Mouse (Mus musculus) forebrain, embryonic 13.5 days (tissue): ENCODE measurements at regions not wholly inside any gene's neighbourhood (a gene's known extent, or its start where the extent isn't known, plus 50 kb on each side); places are given as distances from the start of the nearest gene placed in this dataset.

Experiments used
- ATAC-seq: fragments of 200-750 bp; cut with Nextera tagmentation; 2 replicates; pipeline ENCODE4 v1.8.0; 2017
- H3K27ac ChIP-seq: fragments of 300-500 bp; sonication (generic); 2 replicates; pipeline ENCODE4 v1.5.1; 2015; ENCODE audit warnings: inconsistent platforms, mild to moderate bottlenecking, moderate library complexity
- H3K27me3 ChIP-seq: fragments of 300-500 bp; sonication (generic); 2 replicates; pipeline ENCODE4 v1.6.1; 2015; ENCODE audit warnings: mild to moderate bottlenecking, inconsistent platforms
- H3K36me3 ChIP-seq: fragments of 300-500 bp; sonication (generic); 2 replicates; pipeline ENCODE4 v1.6.1; 2015; ENCODE audit warnings: mild to moderate bottlenecking, inconsistent platforms; ENCODE audit not compliant: poor library complexity, severe bottlenecking
- H3K4me1 ChIP-seq: fragments of 300-500 bp; sonication (generic); 2 replicates; pipeline ENCODE4 v1.6.1; 2015; ENCODE audit warnings: inconsistent platforms
- H3K4me2 ChIP-seq: fragments of 300-500 bp; sonication (generic); 2 replicates; pipeline ENCODE4 v1.6.1; 2015; ENCODE audit warnings: inconsistent platforms, mild to moderate bottlenecking, moderate library complexity
- H3K4me3 ChIP-seq: fragments of 300-500 bp; sonication (generic); 2 replicates; pipeline ENCODE4 v1.5.1; 2015; ENCODE audit warnings: mild to moderate bottlenecking, inconsistent platforms
- H3K9ac ChIP-seq: fragments of 300-500 bp; sonication (generic); 2 replicates; pipeline ENCODE4 v1.6.1; 2015; ENCODE audit warnings: mild to moderate bottlenecking, inconsistent platforms
- H3K9me3 ChIP-seq: fragments of 300-500 bp; sonication (generic); replicated peaks from 2 replicates; pipeline ENCODE4 v1.6.1; 2016; ENCODE audit warnings: inconsistent platforms
- WGBS: fragments of 180-500 bp; shearing (Covaris S2); methylation state at CpG from one replicate; pipeline ENCODE4 v1.1.7; 2015; 5-methylcytosine and 5-hydroxymethylcytosine counted together

DNA sequence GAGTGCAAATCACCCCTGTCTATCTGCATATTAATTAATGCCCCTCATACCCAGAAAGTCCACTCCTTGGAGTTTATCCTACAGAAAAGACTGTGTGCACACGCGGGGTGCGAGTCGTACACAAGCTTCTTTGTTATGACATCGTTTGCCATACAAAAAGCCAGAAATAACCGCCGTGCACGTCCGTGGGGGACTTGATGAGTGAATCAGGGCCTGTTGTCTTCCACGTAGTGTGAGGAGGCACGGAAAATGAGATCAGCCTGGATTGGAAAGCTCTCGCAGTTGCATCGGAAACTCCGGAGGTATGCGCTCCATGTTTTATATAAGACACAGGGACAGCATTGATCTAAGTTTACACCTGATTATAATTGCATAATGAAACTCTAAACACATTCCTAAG is 120.3 kb downstream of the Etnk1 start:
- H3K4me1 ChIP-seq = 0 out of 2 replicates have a peak, but pooled peaks cover 3% of the 10 kb centered on the region
- WGBS = 36% methylated on average over 15 of the region's 15 CpGs
- H3K9me3 ChIP-seq = no peaks in the 10 kb centered on the region
- H3K4me3 ChIP-seq = no peak overlapping the region
- no peaks in the 10 kb centered on the region for H3K27me3 ChIP-seq
- H3K36me3 ChIP-seq = no peaks in the 10 kb centered on the region
- ATAC-seq = no peak
- H3K9ac ChIP-seq = no peak overlapping the region
- no peak overlapping the region for H3K27ac ChIP-seq
- no peak overlapping the region; the same call in 1 of the 2 replicates for H3K4me2 ChIP-seq

DNA sequence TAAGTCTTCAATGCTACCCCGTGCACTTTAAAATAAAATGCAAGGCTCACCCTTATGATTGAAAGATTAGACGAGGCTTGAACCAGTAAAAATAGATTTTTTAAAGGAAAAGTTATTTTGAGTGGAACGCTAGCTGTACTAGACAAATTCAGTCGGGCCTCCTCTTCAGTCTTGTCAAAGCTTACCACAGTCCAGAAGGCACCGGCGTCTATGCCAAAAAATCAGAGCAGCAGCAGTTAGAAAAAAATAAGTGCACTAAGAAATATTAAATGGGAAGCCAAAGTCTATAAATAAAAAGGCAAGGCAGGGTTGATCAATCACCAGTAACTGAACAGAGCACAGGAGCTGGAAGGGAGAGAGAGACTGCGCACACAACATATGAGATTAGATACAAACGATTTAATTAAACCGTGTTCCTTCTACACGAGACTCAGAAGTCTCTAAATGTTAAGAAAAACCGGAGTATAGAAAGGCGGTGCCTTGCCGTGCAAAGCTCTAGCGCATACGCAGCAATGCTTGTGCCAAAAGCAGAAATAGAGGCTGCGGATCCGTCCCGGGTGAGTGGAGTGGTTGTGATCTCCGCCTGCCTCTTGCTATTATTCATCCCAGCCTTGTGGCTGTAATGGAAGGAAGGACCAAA is 121.6 kb downstream of the Etnk1 start:
- no peak overlapping the region for H3K4me3 ChIP-seq

DNA sequence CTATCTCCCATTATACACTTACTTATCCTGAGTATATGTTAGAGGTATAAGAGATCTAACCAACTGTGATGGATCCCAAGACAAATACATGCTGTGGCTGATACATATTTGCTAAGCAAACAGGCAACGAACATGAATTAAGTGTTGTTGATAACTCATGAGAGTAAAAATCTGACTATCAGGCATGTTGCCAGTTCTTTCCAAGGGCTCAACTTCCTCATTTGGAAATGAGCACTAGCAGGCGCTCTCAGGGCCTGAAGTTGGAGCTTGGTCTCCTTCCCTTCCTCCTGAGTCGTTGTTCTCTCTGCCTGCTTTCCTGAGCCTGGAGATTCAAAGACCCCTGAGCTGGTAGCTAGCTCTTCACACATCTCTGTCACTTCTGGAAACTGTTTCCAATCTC is 126.6 kb downstream of the Etnk1 start:
- no peak for ATAC-seq
- H3K9me3 ChIP-seq = no peaks in the 10 kb centered on the region
- 87% methylated on average over 3 of the region's 3 CpGs for whole genome bisulfite sequencing
- H3K9ac ChIP-seq = no peak overlapping the region
- no peaks in the 10 kb centered on the region for H3K4me1 ChIP-seq
- H3K27ac ChIP-seq = no peak overlapping the region
- no peak overlapping the region for H3K4me3 ChIP-seq
- no peaks in the 10 kb centered on the region for H3K36me3 ChIP-seq
- no peak overlapping the region for H3K4me2 ChIP-seq
- H3K27me3 ChIP-seq = no peaks in the 10 kb centered on the region

More for the DNA sequence above, 121.6 kb downstream of the Etnk1 start:
- no peaks in the 10 kb centered on the region for H3K36me3 ChIP-seq
- H3K27me3 ChIP-seq = no peaks in the 10 kb centered on the region
- no peak overlapping the region for H3K9ac ChIP-seq
- H3K9me3 ChIP-seq = no peaks in the 10 kb centered on the region
- peak; percentile 58; the same call in 1 of the 2 replicates for ATAC-seq
- H3K4me1 ChIP-seq = 0 out of 2 replicates have a peak, but pooled peaks cover 3% of the 10 kb centered on the region
- 83% methylated on average over 19 of the region's 19 CpGs for WGBS
- H3K27ac ChIP-seq = peak overlapping the region; percentile 12; the same call in 1 of the 2 replicates
- H3K4me2 ChIP-seq = no peak overlapping the region

DNA sequence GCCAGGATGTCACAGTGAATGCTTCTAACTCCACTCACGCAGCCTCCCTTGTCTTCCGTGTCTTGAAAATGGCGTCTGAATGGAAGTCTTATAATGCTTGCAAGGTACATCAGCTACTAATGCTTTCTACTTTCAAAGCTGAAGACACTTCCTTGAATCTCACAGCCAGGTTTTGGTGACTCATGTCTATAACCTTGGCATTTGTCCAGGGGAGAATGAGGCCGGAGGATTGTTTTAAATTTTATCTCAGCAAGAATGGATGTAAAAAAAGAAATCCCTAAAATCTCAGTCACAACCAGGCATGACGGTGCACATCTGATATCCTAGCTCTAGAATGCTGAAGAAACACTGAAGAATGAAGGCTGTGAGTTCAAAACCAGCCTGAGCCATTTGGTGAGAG is 131.4 kb downstream of the Etnk1 start:
- no peaks in the 10 kb centered on the region for H3K9me3 ChIP-seq
- no peaks in the 10 kb centered on the region for H3K4me1 ChIP-seq
- no peak for ATAC-seq
- 90% methylated on average over 5 of the region's 5 CpGs for WGBS
- no peak overlapping the region for H3K27ac ChIP-seq
- no peaks in the 10 kb centered on the region for H3K36me3 ChIP-seq
- H3K9ac ChIP-seq = no peak overlapping the region
- no peak overlapping the region for H3K4me3 ChIP-seq
- no peak overlapping the region for H3K4me2 ChIP-seq
- H3K27me3 ChIP-seq = no peaks in the 10 kb centered on the region

DNA sequence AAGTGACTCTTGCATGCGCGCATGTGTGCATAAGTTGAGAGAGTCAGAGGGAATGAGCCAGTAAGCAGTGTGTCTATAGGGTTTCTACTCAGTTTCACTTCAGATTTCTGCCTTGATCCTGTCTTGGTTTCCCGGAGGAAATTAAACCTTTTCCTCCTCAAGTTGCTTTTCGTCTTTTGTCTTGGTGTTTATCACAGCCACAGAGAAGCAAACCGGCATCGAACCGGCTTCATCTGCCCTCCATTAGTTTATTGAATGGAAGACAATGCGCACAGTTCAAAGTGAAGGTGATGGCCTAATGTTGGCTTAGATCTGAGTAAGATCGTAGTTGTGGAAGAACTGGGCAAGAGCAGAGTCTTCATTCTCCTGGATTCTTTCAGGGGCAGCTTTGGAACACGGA is 134.4 kb downstream of the Etnk1 start:
- Histone ChIP-seq H3K9me3 (no peaks in the 10 kb centered on the region), H3K4me2 (no peak overlapping the region), H3K4me1 (no peaks in the 10 kb centered on the region), H3K36me3 (no peaks in the 10 kb centered on the region), H3K27me3 (no peaks in the 10 kb centered on the region), H3K4me3 (no peak overlapping the region), H3K9ac (no peak overlapping the region), H3K27ac (no peak overlapping the region)
- ATAC-seq = no peak
- WGBS = 95% methylated on average over 10 of the region's 10 CpGs

DNA sequence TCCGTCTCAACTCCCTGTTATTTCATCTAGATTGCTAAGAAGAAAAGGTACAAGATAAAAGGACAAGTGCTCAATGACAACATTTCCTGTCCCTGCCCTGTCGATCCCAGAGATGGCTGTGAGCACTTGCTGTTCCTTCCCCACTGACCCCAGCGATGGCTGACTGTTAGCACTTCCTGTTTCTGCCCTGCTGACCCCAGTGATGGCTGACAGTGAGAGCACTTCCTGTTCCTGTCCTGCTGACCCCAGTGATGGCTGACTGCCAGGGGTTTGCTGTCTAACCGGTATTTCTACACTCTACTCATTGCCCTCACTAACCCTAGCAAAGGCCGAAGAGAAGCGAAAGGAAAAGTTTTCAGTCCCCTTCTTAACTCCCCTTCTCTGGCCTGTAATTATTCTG is 140.3 kb downstream of the Etnk1 start:
- WGBS = 79% methylated on average over 6 of the region's 6 CpGs

DNA sequence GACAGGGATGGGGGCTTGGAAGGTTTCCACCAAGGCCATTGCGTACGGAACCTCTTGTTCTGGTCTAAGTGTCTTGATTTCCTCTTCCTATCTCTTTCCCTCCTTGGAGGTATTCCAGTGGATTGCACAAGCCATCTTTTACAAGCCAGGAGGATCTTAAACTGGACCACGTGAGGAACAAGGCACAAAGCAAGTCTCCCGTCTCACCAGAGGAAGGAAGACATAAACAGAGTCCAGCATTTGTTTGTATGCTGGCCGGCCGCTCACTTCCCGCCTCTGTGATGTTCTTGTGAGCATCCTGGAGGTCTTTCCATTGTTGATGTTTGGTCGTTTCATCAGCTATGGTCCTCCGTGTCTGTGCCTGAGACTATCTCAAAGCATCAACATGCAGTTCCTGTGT is 148.8 kb downstream of the Etnk1 start:
- no peak overlapping the region for H3K4me3 ChIP-seq
- WGBS = 84% methylated on average over 9 of the region's 9 CpGs

More for the DNA sequence above, 140.3 kb downstream of the Etnk1 start:
- H3K4me3 ChIP-seq = no peak overlapping the region
- no peak overlapping the region for H3K4me2 ChIP-seq
- ATAC-seq = no peak
- no peaks in the 10 kb centered on the region for H3K4me1 ChIP-seq
- H3K9me3 ChIP-seq = no peaks in the 10 kb centered on the region
- H3K9ac ChIP-seq = no peak overlapping the region
- H3K36me3 ChIP-seq = no peaks in the 10 kb centered on the region
- no peaks in the 10 kb centered on the region for H3K27me3 ChIP-seq
- no peak overlapping the region for H3K27ac ChIP-seq

DNA sequence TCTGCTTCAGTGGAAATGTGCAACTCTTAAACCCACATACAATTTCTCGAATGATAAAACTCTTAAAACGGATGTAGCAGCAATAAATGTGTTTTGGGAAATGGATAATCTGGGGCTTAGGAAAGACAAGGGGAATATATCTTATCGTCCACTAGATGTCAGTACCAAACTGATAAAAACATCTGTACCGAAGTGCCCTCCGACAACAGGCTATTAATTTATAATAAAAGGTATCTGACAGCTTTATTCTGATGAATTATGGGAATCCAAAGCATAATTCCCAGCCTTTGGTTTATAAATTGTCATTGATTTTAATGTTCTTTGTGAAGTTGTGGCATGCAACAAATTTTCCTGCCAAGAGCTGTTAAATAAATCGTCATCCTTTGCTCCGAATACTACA is 153.4 kb downstream of the Etnk1 start:
- 0 out of 2 replicates have a peak, but pooled peaks have one; percentile 41 for ATAC-seq
- 42% methylated on average over 7 of the region's 7 CpGs for WGBS

More for the DNA sequence above, 148.8 kb downstream of the Etnk1 start:
- no peaks in the 10 kb centered on the region for H3K4me1 ChIP-seq
- no peak overlapping the region for H3K4me2 ChIP-seq
- no peak for ATAC-seq
- H3K27me3 ChIP-seq = no peaks in the 10 kb centered on the region
- no peaks in the 10 kb centered on the region for H3K36me3 ChIP-seq
- H3K27ac ChIP-seq = no peak overlapping the region
- H3K9ac ChIP-seq = no peak overlapping the region
- no peaks in the 10 kb centered on the region for H3K9me3 ChIP-seq

DNA sequence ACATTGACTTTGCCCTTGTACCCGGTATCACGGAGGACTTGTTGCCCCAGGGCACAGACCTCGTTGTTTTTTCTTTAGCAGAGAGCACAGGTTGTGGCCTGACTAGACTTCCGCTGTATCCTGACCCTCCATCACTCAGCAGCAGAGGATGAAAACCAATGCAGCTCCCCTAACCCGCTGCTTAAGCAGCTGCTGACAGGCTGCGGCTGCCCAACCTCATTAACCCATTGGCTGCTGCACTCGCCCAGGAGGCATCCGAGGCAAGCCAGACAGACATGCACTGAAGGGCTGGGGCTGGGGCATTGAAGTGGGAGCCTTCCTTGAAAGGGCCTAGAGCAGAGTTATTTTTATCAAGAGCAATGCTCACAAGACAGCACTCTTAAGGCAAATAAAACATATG is 157.6 kb downstream of the Etnk1 start:
- ATAC-seq = peak; percentile 45; the same call in 1 of the 2 replicates
- H3K27ac ChIP-seq = no peak overlapping the region
- H3K36me3 ChIP-seq = no peaks in the 10 kb centered on the region
- WGBS = 5% methylated on average over 8 of the region's 8 CpGs
- H3K4me3 ChIP-seq = no peak overlapping the region
- no peak overlapping the region for H3K4me2 ChIP-seq
- no peaks in the 10 kb centered on the region for H3K9me3 ChIP-seq
- H3K27me3 ChIP-seq = no peaks in the 10 kb centered on the region
- peaks cover 5% of the 10 kb centered on the region for H3K4me1 ChIP-seq
- H3K9ac ChIP-seq = no peak overlapping the region

More for the DNA sequence above, 153.4 kb downstream of the Etnk1 start:
- Histone ChIP-seq H3K4me3 (no peak overlapping the region), H3K4me1 (peaks cover 5% of the 10 kb centered on the region), H3K27ac (no peak overlapping the region), H3K9ac (no peak overlapping the region), H3K36me3 (no peaks in the 10 kb centered on the region), H3K9me3 (no peaks in the 10 kb centered on the region), H3K27me3 (no peaks in the 10 kb centered on the region), H3K4me2 (no peak overlapping the region)

DNA sequence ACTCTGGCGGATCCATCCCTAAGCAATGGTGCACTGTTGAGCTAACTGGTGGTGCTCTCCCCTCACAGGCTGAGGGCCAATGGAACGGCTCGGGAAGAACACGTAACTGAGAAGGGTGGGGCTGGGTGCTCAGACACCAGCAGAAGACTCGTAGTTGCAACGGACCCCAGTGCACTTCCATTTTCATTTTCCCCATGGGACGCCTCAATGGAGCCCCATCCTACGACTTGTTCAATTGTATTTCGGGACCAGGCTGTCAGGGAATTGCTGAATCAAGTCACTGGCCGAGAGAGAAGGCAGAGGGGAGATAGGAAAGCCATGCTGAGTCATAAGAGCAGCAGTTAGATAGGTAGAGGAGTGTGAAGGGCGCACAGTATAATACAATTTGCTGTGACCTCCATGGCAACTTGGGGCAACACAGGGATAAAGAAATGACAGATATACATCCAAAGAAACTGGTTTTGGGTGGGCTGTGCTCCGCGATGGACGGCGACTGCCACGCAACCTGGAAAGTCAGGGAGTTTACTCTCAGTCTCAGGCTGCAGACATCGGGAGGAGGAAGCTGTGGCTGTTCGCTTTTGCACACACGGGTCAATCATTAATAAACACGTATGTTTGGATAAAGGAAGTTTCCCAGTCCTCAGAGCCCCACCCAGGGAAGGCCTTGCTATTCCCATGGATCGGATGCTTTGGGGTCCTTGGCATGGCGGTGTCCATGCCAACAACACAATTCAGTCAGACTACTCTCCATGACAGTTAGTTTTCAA is 160.1 kb downstream of the Etnk1 start:
- Histone ChIP-seq H3K36me3 (no peaks in the 10 kb centered on the region), H3K4me2 (no peak overlapping the region)
- no peak for ATAC-seq

DNA sequence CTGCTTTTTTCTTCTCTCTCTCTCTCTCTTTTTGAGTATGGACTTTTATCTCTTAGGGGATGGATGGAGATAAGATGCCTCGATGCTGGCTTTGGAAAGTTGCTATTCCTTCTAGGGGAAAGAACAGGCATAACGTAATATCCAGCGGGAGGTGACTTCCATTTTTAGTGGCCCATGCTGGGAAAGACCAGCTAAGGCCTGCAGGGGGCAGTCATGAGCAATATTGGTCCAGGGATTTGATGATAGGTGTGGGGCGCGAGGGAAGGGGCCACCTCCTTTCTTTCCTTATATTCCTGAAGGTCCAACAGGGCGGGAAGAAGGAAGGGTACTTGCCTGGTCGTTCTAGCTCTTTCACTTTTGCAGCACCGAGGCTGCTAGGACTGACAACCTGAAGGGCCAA is 160.8 kb downstream of the Etnk1 start:
- H3K4me3 ChIP-seq = no peak overlapping the region

More for the DNA sequence above, 160.1 kb downstream of the Etnk1 start:
- Histone ChIP-seq H3K9me3 (no peaks in the 10 kb centered on the region), H3K4me3 (no peak overlapping the region), H3K27me3 (no peaks in the 10 kb centered on the region), H3K27ac (no peak overlapping the region), H3K4me1 (peaks cover 5% of the 10 kb centered on the region), H3K9ac (no peak overlapping the region)
- 85% methylated on average over 22 of the region's 22 CpGs for WGBS

DNA sequence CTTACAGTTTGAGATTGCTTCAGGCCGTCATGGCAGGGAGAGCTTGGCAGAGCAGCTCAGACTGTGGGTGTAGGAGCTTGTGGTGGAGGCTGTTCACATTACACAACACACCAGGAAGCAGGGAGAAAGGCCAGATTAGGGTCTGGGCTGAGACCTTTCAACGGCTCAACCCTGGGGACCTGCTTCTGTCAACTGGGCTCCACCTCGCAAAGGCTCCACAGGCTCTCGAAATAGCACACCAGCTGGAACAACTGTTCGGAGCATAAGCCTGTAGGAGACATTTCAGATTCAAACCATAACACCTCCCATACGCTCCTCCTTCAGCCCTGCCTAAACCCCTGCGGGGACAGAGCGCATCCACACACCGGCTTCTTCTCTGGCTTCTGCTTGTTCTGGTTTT is 161.2 kb downstream of the Etnk1 start:
- no peak overlapping the region for H3K27ac ChIP-seq
- H3K9me3 ChIP-seq = no peaks in the 10 kb centered on the region
- 90% methylated on average over 9 of the region's 9 CpGs for WGBS
- H3K4me1 ChIP-seq = peaks cover 5% of the 10 kb centered on the region
- no peaks in the 10 kb centered on the region for H3K36me3 ChIP-seq
- no peak for ATAC-seq
- H3K4me2 ChIP-seq = no peak overlapping the region
- H3K9ac ChIP-seq = no peak overlapping the region
- H3K27me3 ChIP-seq = no peaks in the 10 kb centered on the region
- no peak overlapping the region for H3K4me3 ChIP-seq

More for the DNA sequence above, 160.8 kb downstream of the Etnk1 start:
- 86% methylated on average over 8 of the region's 8 CpGs for WGBS
- Histone ChIP-seq H3K9ac (no peak overlapping the region), H3K27ac (no peak overlapping the region), H3K4me1 (peaks cover 5% of the 10 kb centered on the region), H3K36me3 (no peaks in the 10 kb centered on the region), H3K4me2 (no peak overlapping the region), H3K9me3 (no peaks in the 10 kb centered on the region), H3K27me3 (no peaks in the 10 kb centered on the region)
- ATAC-seq = no peak
